In genomic region chr12:25269878-25270277, GRCm38 (mm10) we compare ENCODE assay signal across 11 mouse cellular contexts.
"Had no signal": no experiment of that assay in that cellular context is flagged by ENCODE, and none has a peak within 500 bp of the region (broad histone marks: within the 10 kb centered on the region; RNA-seq: fewer than 3 reads in every experiment).

No protein-coding gene starts in this region.

- DNase-seq: liver; lung, adult 2 months; right cerebral cortex, postnatal 14 days had no signal

- H3K4me2 ChIP-seq: limb, embryonic 12.5 days; liver, embryonic 15.5 days; midbrain, embryonic 15.5 days; neural tube, embryonic 13.5 days; stomach, embryonic 15.5 days had no signal

- H3K9ac ChIP-seq: limb, embryonic 12.5 days; liver, embryonic 15.5 days; midbrain, embryonic 15.5 days; neural tube, embryonic 13.5 days; stomach, embryonic 15.5 days had no signal

- ATAC-seq: lung, postnatal 0 days; midbrain, embryonic 15.5 days had no signal

- H3K9me3 ChIP-seq: limb, embryonic 12.5 days; liver, embryonic 15.5 days; midbrain, embryonic 15.5 days; neural tube, embryonic 13.5 days; stomach, embryonic 15.5 days had no signal

- H3K27me3 ChIP-seq: liver, embryonic 15.5 days; midbrain, embryonic 15.5 days; neural tube, embryonic 13.5 days; stomach, embryonic 15.5 days had no signal

- H3K27ac ChIP-seq: kidney, postnatal 0 days; layer of hippocampus, adult 2 months; limb, embryonic 12.5 days; liver, embryonic 15.5 days; midbrain, embryonic 15.5 days; neural tube, embryonic 13.5 days; stomach, embryonic 15.5 days had no signal

- H3K36me3 ChIP-seq: limb, embryonic 12.5 days; liver, embryonic 15.5 days; midbrain, embryonic 15.5 days; neural tube, embryonic 13.5 days; stomach, embryonic 15.5 days had no signal

- H3K4me3 ChIP-seq: layer of hippocampus, adult 2 months; limb, embryonic 12.5 days; liver, embryonic 15.5 days; midbrain, embryonic 15.5 days; neural tube, embryonic 13.5 days; stomach, embryonic 15.5 days had no signal
